Mouse (Mus musculus): ENCODE measurements at regions not wholly inside any gene's neighbourhood (a gene's known extent, or its start where the extent isn't known, plus 50 kb on each side); places are given as distances from the start of the nearest gene placed in this dataset.

- no peak for DNase-seq (ENCODE audit: low read depth, low spot score)
- Histone ChIP-seq H3K27ac (ENCODE audit: insufficient read depth, low read depth, low read length, poor library complexity, severe bottlenecking) (no peak overlapping the region), H3K4me3 (ENCODE audit: insufficient read depth in 1 of 2, low read depth in 1 of 2, low read length in 2 of 2, poor library complexity in 1 of 2, severe bottlenecking in 1 of 2) (no peak overlapping the region), H3K4me1 (ENCODE audit: control insufficient read depth in 2 of 2, insufficient read depth in 2 of 2, low read length in 2 of 2, poor library complexity in 1 of 2) (no peaks in the 10 kb centered on the region), H3K9ac (ENCODE audit: insufficient read depth, low read depth, low read length, poor library complexity, severe bottlenecking) (no peak overlapping the region), H3K9me3 (ENCODE audit: control insufficient read depth, insufficient read depth, low read depth, low read length) (no peaks in the 10 kb centered on the region), H3K36me3 (ENCODE audit: control insufficient read depth, insufficient read depth, low read length, poor library complexity, severe bottlenecking) (no peaks in the 10 kb centered on the region)
- in situ Hi-C loops (cut with MboI; ENCODE audit: low sequenced_read_pairs in 2 of 2, unreplicated experiment in 2 of 2): no loop called here
- TF ChIP-seq HCFC1 (IDR thresholded peaks at IDR 0.05; ENCODE audit: borderline replicate concordance, insufficient read depth, low read length) (no peak), ZC3H11A (IDR thresholded peaks at IDR 0.05; ENCODE audit: borderline replicate concordance, low read depth, low read length) (no peak), MAFK (IDR thresholded peaks at IDR 0.05; ENCODE audit: insufficient read depth, low read depth, low read length) (no peak), ZNF384 (IDR thresholded peaks at IDR 0.05; ENCODE audit: low read depth, low read length) (no peak), CHD2 (IDR thresholded peaks at IDR 0.05; ENCODE audit: low read depth, low read length) (no peak)
These were observed 199.7 kb upstream of the Slc7a11 start for GRCm38 (mm10) chr3:50643068-50643467.

- in situ Hi-C loops (cut with MboI; ENCODE audit: low sequenced_read_pairs in 2 of 2, unreplicated experiment in 2 of 2): no loop called here
- TF ChIP-seq CHD2 (IDR thresholded peaks at IDR 0.05; ENCODE audit: low read depth, low read length): no peak
- no peak for TF ChIP-seq MAFK (IDR thresholded peaks at IDR 0.05; ENCODE audit: insufficient read depth, low read depth, low read length)
- no peak for TF ChIP-seq HCFC1 (IDR thresholded peaks at IDR 0.05; ENCODE audit: borderline replicate concordance, insufficient read depth, low read length)
- TF ChIP-seq ZNF384 (IDR thresholded peaks at IDR 0.05; ENCODE audit: low read depth, low read length): no peak
- TF ChIP-seq ZC3H11A (IDR thresholded peaks at IDR 0.05; ENCODE audit: borderline replicate concordance, low read depth, low read length): no peak
- no peaks in the 10 kb centered on the region for H3K9me3 ChIP-seq (ENCODE audit: control insufficient read depth, insufficient read depth, low read depth, low read length)
- no peak overlapping the region for H3K9ac ChIP-seq (ENCODE audit: insufficient read depth, low read depth, low read length, poor library complexity, severe bottlenecking)
- no peak overlapping the region for H3K4me3 ChIP-seq (ENCODE audit: insufficient read depth in 1 of 2, low read depth in 1 of 2, low read length in 2 of 2, poor library complexity in 1 of 2, severe bottlenecking in 1 of 2)
- H3K36me3 ChIP-seq (ENCODE audit: control insufficient read depth, insufficient read depth, low read length, poor library complexity, severe bottlenecking): no peaks in the 10 kb centered on the region
- H3K4me1 ChIP-seq (ENCODE audit: control insufficient read depth in 2 of 2, insufficient read depth in 2 of 2, low read length in 2 of 2, poor library complexity in 1 of 2): no peaks in the 10 kb centered on the region
- DNase-seq (ENCODE audit: low read depth, low spot score): no peak
- no peak overlapping the region for H3K27ac ChIP-seq (ENCODE audit: insufficient read depth, low read depth, low read length, poor library complexity, severe bottlenecking)
These were observed 196.5 kb upstream of the Slc7a11 start for GRCm38 (mm10) chr3:50639907-50640323.

GRCm38 (mm10) chr3:50634457-50635075 is 191.2 kb upstream of the Slc7a11 start:
- Histone ChIP-seq H3K36me3 (ENCODE audit: control insufficient read depth, insufficient read depth, low read length, poor library complexity, severe bottlenecking) (no peaks in the 10 kb centered on the region), H3K9me3 (ENCODE audit: control insufficient read depth, insufficient read depth, low read depth, low read length) (no peaks in the 10 kb centered on the region), H3K4me1 (ENCODE audit: control insufficient read depth in 2 of 2, insufficient read depth in 2 of 2, low read length in 2 of 2, poor library complexity in 1 of 2) (no peaks in the 10 kb centered on the region), H3K27ac (ENCODE audit: insufficient read depth, low read depth, low read length, poor library complexity, severe bottlenecking) (no peak overlapping the region), H3K4me3 (ENCODE audit: insufficient read depth in 1 of 2, low read depth in 1 of 2, low read length in 2 of 2, poor library complexity in 1 of 2, severe bottlenecking in 1 of 2) (no peak overlapping the region), H3K9ac (ENCODE audit: insufficient read depth, low read depth, low read length, poor library complexity, severe bottlenecking) (no peak overlapping the region)
- no peak for TF ChIP-seq MAFK (IDR thresholded peaks at IDR 0.05; ENCODE audit: insufficient read depth, low read depth, low read length)
- no peak for TF ChIP-seq ZC3H11A (IDR thresholded peaks at IDR 0.05; ENCODE audit: borderline replicate concordance, low read depth, low read length)
- TF ChIP-seq ZNF384 (IDR thresholded peaks at IDR 0.05; ENCODE audit: low read depth, low read length): no peak
- no peak for TF ChIP-seq HCFC1 (IDR thresholded peaks at IDR 0.05; ENCODE audit: borderline replicate concordance, insufficient read depth, low read length)
- no peak for TF ChIP-seq CHD2 (IDR thresholded peaks at IDR 0.05; ENCODE audit: low read depth, low read length)
- in situ Hi-C loops (cut with MboI; ENCODE audit: low sequenced_read_pairs in 2 of 2, unreplicated experiment in 2 of 2): no loop called here
- DNase-seq (ENCODE audit: low read depth, low spot score): no peak

GRCm38 (mm10) chr3:50631286-50631685 is 187.9 kb upstream of the Slc7a11 start:
- Histone ChIP-seq H3K27ac (ENCODE audit: insufficient read depth, low read depth, low read length, poor library complexity, severe bottlenecking) (no peak overlapping the region), H3K9ac (ENCODE audit: insufficient read depth, low read depth, low read length, poor library complexity, severe bottlenecking) (no peak overlapping the region), H3K36me3 (ENCODE audit: control insufficient read depth, insufficient read depth, low read length, poor library complexity, severe bottlenecking) (no peaks in the 10 kb centered on the region), H3K9me3 (ENCODE audit: control insufficient read depth, insufficient read depth, low read depth, low read length) (no peaks in the 10 kb centered on the region), H3K4me1 (ENCODE audit: control insufficient read depth in 2 of 2, insufficient read depth in 2 of 2, low read length in 2 of 2, poor library complexity in 1 of 2) (no peaks in the 10 kb centered on the region), H3K4me3 (ENCODE audit: insufficient read depth in 1 of 2, low read depth in 1 of 2, low read length in 2 of 2, poor library complexity in 1 of 2, severe bottlenecking in 1 of 2) (no peak overlapping the region)
- TF ChIP-seq HCFC1 (IDR thresholded peaks at IDR 0.05; ENCODE audit: borderline replicate concordance, insufficient read depth, low read length) (no peak), ZNF384 (IDR thresholded peaks at IDR 0.05; ENCODE audit: low read depth, low read length) (no peak), CHD2 (IDR thresholded peaks at IDR 0.05; ENCODE audit: low read depth, low read length) (no peak), MAFK (IDR thresholded peaks at IDR 0.05; ENCODE audit: insufficient read depth, low read depth, low read length) (no peak), ZC3H11A (IDR thresholded peaks at IDR 0.05; ENCODE audit: borderline replicate concordance, low read depth, low read length) (no peak)
- DNase-seq (ENCODE audit: low read depth, low spot score): no peak
- in situ Hi-C loops (cut with MboI; ENCODE audit: low sequenced_read_pairs in 2 of 2, unreplicated experiment in 2 of 2): no loop called here

All from ES-E14 (cell line).